Mouse (Mus musculus) ovary, postnatal 36 days (tissue): ENCODE data around the gene Rad18.

ENCODE experiments used
- DNase-seq: peaks from one replicate; pipeline ENCODE4 v3.0.0; 2022; ENCODE audit warnings: low spot score, mixed read lengths

Gene Rad18

DNA sequence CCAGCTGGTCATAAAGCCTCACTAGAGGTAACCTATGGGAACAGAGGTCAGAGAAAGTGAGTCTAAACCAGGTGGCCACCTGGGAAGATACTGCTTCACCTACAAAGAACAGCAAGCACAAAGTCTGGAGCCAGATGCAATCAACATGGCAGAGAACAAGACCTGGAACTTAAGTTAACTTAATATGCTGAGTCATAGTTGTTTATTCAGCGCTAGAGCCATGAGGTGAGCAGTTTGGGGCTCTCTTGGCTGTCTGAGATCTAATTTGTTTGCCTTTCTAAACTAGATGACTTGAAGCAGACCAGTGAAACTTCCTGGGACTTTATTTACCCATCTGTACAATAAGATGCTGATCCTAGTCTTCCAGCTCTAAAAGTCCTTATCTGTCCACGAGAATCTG is 12.4 kb downstream of the Rad18 start:
- DNase-seq = no peak

DNA sequence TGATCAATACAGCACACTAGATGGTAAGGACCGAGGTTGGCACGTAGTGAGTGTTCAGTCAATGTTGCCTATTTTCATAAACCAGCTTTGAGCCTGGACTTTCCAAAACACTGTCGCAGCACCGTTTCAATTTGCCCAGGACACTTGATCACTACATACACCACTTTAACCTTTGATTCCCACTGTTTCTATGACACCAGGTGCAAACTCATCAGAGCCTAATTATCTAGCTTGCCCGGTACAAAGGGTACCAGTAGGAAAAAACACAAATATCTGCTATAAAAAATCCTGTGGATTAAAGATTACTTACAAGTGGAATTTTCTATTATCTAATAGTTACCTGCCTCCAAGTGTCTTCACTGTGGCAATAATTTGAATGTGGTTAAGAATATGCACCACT is 64.4 kb downstream of the Rad18 start:
- no peak for DNase-seq

DNA sequence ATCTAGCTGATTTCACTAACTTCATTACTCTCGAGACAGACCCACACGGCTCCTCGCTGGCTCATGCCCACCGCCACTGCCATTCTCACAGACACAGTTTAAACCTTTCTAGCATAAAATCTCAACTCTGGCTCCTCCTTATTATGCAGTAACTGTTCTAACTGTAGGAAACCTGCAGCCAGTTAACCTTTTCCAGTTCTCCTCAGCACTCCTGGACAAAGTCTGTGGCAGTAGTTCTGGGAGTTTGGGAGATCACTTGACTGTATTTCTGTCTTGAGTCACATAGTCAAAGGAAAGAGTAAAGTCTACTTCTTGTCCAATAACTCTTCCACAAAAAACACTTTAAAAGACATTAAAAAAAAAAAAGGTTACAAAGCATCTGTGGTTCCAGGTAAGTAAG is 66.2 kb downstream of the Rad18 start:
- DNase-seq = no peak

DNA sequence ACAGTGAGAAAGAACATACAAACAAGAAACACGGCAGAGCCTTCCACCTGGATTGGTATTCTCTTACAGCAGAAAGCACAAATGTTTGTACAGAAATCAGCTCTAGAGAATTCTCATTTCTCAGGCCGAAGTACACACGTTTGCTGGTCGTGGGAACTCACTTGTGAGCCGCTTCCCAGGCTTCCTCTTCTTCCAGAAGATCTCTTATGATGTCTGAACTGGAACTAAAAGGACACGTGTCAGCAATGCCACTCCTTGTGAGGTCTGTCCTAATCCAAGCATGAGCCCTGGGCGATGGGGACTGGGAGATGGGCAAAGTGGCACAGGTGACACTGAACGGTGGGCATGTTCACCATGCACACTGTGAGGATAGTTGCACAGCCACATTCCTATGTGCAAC is 68.2 kb downstream of the Rad18 start:
- no peak for DNase-seq

DNA sequence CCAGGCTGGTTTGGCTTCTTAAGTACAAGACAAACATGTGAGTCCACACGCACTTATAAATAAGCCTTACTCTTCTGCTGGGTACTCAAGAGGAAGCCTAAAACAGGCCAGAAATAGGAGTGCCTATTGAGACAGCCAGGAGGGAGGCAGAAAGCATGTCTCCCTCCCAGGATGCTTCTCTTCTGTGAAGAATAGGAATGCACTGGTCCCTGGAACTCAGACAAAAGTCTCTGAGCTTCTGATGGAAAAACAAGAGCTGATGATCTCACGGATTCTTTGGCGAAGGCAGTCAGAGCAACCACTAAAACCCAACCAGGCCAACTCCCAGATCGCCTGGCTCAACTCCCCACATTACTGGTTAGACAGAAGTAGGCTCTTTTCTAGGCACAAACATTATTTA is 74.2 kb downstream of the Rad18 start:
- no peak for DNase-seq

DNA sequence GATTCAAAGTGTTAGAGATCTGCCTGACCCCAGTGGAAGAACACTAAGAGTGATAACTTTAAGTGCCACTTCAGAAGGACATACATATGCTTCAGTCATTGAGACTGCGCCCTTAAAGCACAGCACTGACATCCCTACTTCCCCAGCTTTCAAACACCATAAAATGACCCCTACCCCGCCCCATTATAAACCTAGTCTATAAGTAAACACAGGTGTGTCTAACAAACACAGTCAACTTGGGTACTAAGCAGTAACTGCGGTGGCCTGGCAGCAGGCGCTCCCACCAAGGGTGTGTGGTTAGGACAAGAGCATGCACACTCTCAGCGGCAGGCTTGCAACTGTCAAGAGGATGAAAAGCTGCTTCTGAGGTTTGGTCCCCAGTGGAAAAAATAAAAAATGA is 76.5 kb downstream of the Rad18 start:
- no peak for DNase-seq

DNA sequence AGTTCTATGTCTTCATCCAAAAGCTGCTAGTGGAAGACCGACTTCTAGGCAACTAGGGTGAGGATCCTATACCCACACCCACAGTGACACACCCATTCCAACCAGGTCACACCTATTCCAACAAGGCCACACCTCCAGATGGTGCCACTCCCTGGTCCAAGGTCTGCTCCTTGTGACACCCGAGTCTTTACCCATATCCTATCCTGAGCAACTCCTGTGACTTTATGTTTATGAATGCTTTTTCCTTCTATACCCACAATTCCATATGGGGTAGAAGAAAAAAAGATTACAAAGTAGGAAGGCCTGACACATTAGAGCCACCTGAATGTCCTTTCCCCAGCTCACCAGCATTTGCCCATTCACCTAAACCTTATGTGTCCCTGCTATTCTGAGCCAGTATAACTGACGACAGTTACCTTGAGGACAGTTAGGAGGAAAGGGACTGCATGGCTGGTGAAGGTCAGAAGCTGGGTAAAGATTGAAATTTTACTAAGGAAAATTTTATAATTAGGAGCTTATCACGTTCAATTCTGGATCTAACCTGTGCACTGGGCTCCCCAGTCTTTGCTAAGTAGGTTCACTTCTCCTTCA is 78.7 kb downstream of the Rad18 start:
- no peak for DNase-seq

DNA sequence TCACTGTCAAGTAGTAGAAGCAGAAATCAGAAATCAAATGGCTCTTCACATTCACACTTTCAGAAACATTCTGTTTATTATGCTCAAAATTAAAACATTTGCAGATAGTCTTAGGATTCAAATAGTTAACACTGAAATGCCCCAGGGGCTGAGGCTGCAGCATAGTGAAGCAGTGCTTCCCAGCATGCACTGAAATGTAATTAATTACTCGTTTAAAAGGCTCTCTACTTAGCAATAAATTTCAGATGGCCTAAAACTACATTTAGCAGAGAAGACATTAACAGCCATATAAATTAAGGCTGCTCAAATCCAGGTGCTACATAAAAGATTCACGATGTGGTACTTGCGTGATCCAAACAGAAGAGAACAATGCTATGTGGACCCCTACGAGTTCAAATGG is 87.5 kb downstream of the Rad18 start:
- DNase-seq = no peak

DNA sequence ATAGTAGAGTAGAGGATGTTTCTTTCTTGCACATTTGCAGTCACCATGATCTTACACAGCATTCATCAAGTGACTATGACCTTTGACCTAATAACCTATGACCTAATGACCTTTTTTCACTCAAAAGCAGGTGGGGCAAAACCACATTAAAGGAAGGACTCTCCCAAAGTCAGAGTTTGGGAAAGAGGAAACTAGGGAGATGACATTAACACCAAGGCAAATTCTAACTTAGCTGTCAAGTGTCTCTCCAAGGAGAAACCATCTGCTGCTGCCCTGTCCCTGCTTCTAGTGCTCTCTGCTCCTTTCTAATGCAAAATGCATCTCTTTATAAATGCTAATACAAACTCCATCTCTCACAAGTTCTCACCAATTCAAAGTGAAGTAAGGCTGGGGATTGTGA is 92.6 kb downstream of the Rad18 start:
- DNase-seq = no peak

DNA sequence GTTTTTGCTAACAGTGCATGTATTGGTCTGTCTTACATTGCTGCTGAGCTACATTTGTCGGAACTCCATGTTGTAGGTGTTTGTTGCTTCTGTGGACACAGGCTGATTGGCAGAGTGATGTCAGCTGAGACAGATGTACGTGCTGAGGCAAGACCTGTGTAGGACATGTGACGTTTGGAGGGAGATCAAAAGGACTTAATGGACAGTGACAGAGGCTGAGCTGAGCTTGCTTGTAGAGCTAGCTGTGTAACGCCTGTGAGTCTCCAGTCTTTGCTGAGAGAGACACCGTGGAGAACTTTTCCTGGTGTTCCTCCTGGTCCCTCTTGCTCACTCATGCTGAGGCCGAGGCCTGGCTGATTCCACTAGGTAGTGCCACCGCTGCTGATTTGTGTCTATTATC is 101.5 kb downstream of the Rad18 start:
- no peak for DNase-seq

DNA sequence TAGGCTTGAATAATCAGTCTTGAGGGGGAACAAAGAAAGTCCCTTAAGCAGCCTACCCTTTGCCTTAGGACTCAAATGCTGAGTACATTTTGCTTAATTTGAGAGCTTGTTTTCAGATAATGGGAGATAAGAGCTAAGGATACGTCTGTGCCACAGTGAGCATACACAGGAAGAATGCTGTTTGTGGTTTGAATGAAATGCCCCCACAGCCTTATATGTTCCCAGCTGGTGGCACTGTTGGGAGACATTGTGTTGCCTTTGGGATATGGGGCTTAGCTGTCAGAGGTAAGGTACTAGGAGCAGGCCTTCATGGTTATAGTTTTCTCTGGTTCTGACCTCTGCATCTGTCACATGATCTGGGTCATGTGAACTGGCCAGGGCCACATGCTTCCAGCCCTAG is 108.6 kb downstream of the Rad18 start:
- no peak for DNase-seq

DNA sequence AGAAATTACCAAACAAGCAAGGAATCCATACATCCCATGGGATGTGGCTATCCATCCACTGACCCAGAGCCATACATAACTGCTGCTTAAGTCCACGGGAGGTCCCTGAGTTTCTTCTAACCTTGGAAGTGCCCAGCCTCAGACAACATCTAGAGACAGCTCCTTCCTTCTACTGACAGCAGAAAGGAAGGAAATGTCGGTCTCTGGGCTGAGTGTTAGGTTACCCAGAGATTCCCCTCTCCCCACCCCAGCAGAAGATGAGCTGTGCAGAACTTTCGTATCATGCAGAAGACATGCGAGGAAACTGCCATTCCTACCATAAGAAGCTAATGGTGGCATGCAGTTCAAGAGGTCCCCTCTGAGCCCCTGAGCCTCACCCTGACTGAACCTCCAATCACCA is 109.5 kb downstream of the Rad18 start:
- DNase-seq = no peak

DNA sequence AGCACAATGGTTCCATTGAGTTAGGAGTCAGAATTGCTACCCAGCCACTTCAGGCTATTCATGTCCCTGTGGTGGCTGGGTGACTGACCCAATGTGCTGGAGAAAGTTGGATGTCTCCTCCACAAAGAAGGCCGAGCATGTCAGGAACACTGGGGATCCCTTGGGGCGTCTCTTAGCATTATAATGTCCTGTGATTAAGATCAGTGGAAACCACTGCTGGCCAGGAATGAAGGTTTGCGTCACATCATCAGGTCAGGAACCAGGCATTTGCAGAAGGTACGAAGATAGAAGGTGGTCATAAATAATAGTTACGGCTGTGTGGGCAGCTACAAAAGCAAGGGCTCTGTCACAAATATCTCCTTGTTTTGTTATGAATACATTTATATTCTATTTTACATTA is 111.5 kb downstream of the Rad18 start:
- DNase-seq = no peak

DNA sequence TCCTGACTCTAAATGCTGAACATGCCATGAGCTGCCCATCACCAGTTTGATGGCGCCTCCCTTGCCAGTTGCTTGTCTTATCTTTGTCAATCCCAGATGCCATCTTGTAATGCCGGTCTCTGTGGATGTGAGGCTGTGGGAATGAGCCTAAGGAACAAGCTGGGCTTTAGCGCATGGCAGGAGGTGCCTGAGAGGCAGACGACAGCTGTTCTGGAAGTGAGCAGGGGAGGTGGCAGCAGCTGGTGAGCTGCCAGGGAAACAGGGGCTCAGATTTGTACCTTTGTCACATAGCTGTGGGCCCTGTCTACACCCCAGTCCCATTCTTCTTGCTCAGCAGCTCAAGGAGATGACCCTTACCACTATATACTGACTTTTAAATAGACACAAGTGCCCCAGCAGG is 114.5 kb downstream of the Rad18 start:
- no peak for DNase-seq

DNA sequence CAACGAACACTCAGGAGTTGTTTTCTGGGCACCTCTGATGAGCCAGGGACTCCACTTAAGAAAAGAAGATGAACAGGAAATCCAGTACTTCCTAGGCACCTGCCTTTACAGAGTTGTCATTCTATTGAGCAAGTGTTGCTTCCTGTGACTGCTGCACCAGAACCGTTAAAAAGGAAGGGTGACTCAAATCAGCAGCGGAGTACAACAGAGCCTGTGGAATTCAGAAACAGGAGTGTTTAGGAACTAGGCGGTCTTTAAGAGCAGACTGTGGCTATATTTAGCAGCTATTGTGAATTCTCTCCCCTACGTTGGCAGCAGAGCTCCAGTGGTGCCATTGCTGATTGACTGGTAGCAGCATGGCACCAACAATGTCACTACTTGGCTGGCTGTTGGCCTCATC is 119.3 kb downstream of the Rad18 start:
- no peak for DNase-seq

DNA sequence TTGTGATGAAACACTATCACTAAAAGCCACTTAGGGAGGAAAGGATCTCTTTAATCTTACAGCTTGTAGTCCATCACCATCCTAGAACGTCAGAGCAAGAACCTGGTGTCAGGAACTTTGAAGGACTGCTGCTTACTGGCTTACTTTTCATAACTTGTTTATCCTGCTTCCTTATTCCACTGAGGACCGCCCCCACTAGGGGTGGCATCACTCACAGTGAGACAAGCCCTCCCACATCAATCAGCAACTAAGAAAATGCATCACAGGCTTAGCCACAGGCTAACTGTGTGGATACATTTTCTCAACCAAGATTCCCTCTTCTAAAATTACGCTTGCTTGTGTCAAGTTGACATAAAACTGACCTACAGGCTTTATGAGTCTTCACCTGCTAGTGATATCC is 121.9 kb downstream of the Rad18 start:
- no peak for DNase-seq

DNA sequence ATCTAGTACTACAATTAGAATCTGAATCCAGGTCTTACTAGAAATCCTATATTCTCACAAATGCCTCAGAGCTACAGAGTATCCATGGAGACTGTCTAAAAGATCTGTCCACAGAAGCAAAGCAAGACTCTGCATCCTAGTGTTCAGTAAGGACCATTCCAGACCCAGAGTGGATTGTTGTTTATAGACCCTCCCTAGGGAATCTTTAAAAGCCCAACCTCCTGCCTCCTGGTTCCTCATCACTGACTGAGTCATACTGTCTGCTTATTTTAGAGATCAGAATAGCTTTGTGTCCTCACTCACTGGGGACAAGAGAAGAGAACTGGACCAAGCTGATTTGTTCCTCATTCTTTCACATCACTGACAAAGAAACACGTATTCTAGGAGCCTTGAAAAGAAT is 126.1 kb downstream of the Rad18 start:
- DNase-seq = no peak
